In genomic region chr14:58867396-58868107, GRCm38 (mm10) we compare ENCODE assay signal across 10 mouse cellular contexts.
DNase-seq lines count a peak whose midpoint lies in the region; ATAC-seq lines count a peak whose summit lies in the region.
"Had no signal": no experiment of that assay in that cellular context is flagged by ENCODE, and none has a peak within 500 bp of the region (broad histone marks: within the 10 kb centered on the region; RNA-seq: fewer than 3 reads in every experiment).

No protein-coding gene starts in this region.

- H3K36me3 ChIP-seq in forebrain, embryonic 12.5 days (replicated peaks) = no peaks in the 10 kb centered on the region
- no peaks in the 10 kb centered on the region for H3K36me3 ChIP-seq in neural tube, embryonic 15.5 days
- H3K36me3 ChIP-seq: embryonic facial prominence, embryonic 15.5 days; liver, embryonic 15.5 days had no signal

- peak; percentile 13 for DNase-seq in heart, postnatal 4 days
- DNase-seq in heart, postnatal 25 days (ENCODE audit: low spot score) = no peak
- peak; percentile 4 for DNase-seq in kidney, postnatal 14 days
- no peak for DNase-seq in c-Kit-positive CD71-positive TER-119-positive erythroid progenitor cells, embryonic 14.5 days (ENCODE audit: low spot score)
- DNase-seq in spleen, postnatal 36 days (ENCODE audit: low spot score in 2 of 2) = no peak
- no peak for DNase-seq in lung, postnatal 4 days

- H3K27ac ChIP-seq in forebrain, embryonic 12.5 days = no peak overlapping the region
- no peak overlapping the region for H3K27ac ChIP-seq in neural tube, embryonic 15.5 days (replicated peaks)
- H3K27ac ChIP-seq: embryonic facial prominence, embryonic 15.5 days; liver, embryonic 15.5 days had no signal

- no peak overlapping the region for H3K4me3 ChIP-seq in forebrain, embryonic 12.5 days (replicated peaks)
- peak overlapping the region; percentile 13 for H3K4me3 ChIP-seq in neural tube, embryonic 15.5 days (replicated peaks)
- H3K4me3 ChIP-seq: embryonic facial prominence, embryonic 15.5 days; liver, embryonic 15.5 days had no signal

- peak overlapping the region; percentile 45 for H3K4me2 ChIP-seq in forebrain, embryonic 12.5 days
- peak overlapping the region; percentile 46 for H3K4me2 ChIP-seq in neural tube, embryonic 15.5 days
- H3K4me2 ChIP-seq: embryonic facial prominence, embryonic 15.5 days; liver, embryonic 15.5 days had no signal

- peaks cover 15% of the 10 kb centered on the region for H3K4me1 ChIP-seq in forebrain, embryonic 12.5 days
- H3K4me1 ChIP-seq in neural tube, embryonic 15.5 days = peaks cover 16% of the 10 kb centered on the region
- H3K4me1 ChIP-seq: liver, embryonic 15.5 days had no signal

- no peak for ATAC-seq in forebrain, embryonic 12.5 days (ENCODE audit: low FRiP score)
- ATAC-seq in neural tube, embryonic 15.5 days (ENCODE audit: low FRiP score) = no peak; the same call in 1 of the 2 replicates

- peaks cover 10% of the 10 kb centered on the region; the same call in 1 of the 2 replicates for H3K27me3 ChIP-seq in forebrain, embryonic 12.5 days
- H3K27me3 ChIP-seq in neural tube, embryonic 15.5 days (replicated peaks) = 0 out of 2 replicates have a peak, but pooled peaks cover 5% of the 10 kb centered on the region
- H3K27me3 ChIP-seq: embryonic facial prominence, embryonic 15.5 days; liver, embryonic 15.5 days had no signal

- intact Hi-C loops in heart, postnatal 25 days (cut with DNase I) = no loop called here

- H3K9ac ChIP-seq in forebrain, embryonic 12.5 days = no peak overlapping the region
- no peak overlapping the region for H3K9ac ChIP-seq in neural tube, embryonic 15.5 days (replicated peaks)
- H3K9ac ChIP-seq: embryonic facial prominence, embryonic 15.5 days; liver, embryonic 15.5 days had no signal

- no peaks in the 10 kb centered on the region for H3K9me3 ChIP-seq in forebrain, embryonic 12.5 days
- no peaks in the 10 kb centered on the region for H3K9me3 ChIP-seq in neural tube, embryonic 15.5 days (replicated peaks)
- H3K9me3 ChIP-seq: embryonic facial prominence, embryonic 15.5 days; liver, embryonic 15.5 days had no signal

- WGBS in forebrain, embryonic 12.5 days = 19% methylated on average over 13 of the region's 13 CpGs
- WGBS in neural tube, embryonic 15.5 days = 16% methylated on average over 13 of the region's 13 CpGs

Comparison
In these comparisons a context has a peak if more than half of its experiments do, and no peak if none do; other contexts are left out.
1. DNase-seq: peak in heart, postnatal 4 days (single experiment) and kidney, postnatal 14 days (single experiment); none in heart, postnatal 25 days (single experiment), c-Kit-positive CD71-positive TER-119-positive erythroid progenitor cells, embryonic 14.5 days (single experiment), spleen, postnatal 36 days (0 of 2) and lung, postnatal 4 days (0 of 2).